Mouse (Mus musculus): Measurements from ENCODE around the gene Rnf123.

DNA sequence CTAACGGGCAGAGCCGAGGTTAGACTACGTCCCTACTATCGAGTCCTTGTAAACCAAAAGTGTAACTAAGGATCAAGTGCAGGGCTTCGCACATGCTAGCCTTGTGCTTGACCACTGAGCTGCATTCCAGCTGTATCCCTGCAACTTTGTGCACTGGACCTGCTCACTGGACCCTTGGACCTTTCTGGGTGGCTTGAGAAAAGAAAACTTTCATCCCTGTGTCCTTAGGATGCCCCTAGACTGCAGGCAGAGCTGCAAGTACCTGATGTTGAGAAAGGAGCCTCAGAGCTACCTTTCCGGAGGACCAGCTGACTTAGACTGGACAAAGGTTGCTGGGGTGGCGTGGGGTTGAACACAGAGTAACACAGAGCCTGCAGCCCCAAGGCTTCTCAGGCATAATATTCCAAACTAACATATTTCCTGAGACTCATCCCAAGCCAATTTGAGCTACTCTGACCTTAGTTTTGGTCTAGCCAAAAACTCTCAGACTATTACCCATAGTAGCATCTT is 7.5 kb upstream of the Rnf123 start:
- TF ChIP-seq CTCF (IDR thresholded peaks at IDR 0.05; ENCODE audit: low read depth): no peak
- no peak for TF ChIP-seq EP300 (IDR thresholded peaks at IDR 0.05; ENCODE audit: low read depth)

Measured in heart, postnatal 0 days (tissue).